Mouse (Mus musculus) myocyte (in vitro differentiated cells): Measurements from ENCODE around the gene Mmab.

Experiments
- MAX ChIP-seq: IDR thresholded peaks from one replicate; pipeline ENCODE4 v1.6.1; 2011; ENCODE audit warnings: low read depth, mild to moderate bottlenecking, control low read depth
- MYOD1 ChIP-seq, 3 experiments: IDR thresholded peaks; one replicate each; pipeline ENCODE4 v1.6.1; 2011; ENCODE audit warnings: control low read depth in 2 of 3, low read depth in 2 of 3, mild to moderate bottlenecking in 2 of 3, moderate library complexity in 1 of 3; ENCODE audit not compliant: insufficient read length in 2 of 3, control insufficient read depth in 1 of 3
- POLR2A ChIP-seq: IDR thresholded peaks from one replicate; pipeline ENCODE4 v1.6.1; 2011; ENCODE audit warnings: low read depth, mild to moderate bottlenecking, control low read depth, moderate library complexity; ENCODE audit not compliant: insufficient read length

- TF ChIP-seq MAX (no peak), POLR2A (no peak), MYOD1 (IDR thresholded peaks at IDR 0.05; ENCODE audit: control insufficient read depth in 1 of 3, insufficient read length in 2 of 3, low read depth in 2 of 3) (no peak)
Measured at GRCm38 (mm10) chr5:114384448-114384847, 59.4 kb downstream of the Mmab start.
